Mouse (Mus musculus) liver, adult 2 months (tissue): ENCODE data around the gene Mrm3. TPM values are rescaled to one million over a fixed set of nuclear protein-coding genes. Genes with fewer than 3 reads are reported as not detected.
A peak's percentile ranks its signal among the peaks of the same experiment; 100 is the strongest.
"Not testable (repeated sequence)": the region's sequence is repeated elsewhere in the genome, so short reads cannot be mapped to it uniquely, and the experiment has no call there.

Experiments used
- DNase-seq: peaks from one replicate; pipeline ENCODE4 v3.0.0-alpha.2; 2011; ENCODE audit warnings: low read depth, low spot score; ENCODE audit errors: extremely low read depth
- H3K27ac ChIP-seq: fragments of 200-500 bp; replicated peaks from 2 replicates; pipeline ENCODE4 v1.5.1; 2012; ENCODE audit warnings: low read depth, mild to moderate bottlenecking, control low read depth, inconsistent platforms, low read length; ENCODE audit not compliant: insufficient read depth
- H3K27me3 ChIP-seq: fragments of 200-500 bp; 2 replicates; pipeline ENCODE4 v1.6.1; 2012; ENCODE audit warnings: mild to moderate bottlenecking, moderate library complexity, low read length, inconsistent platforms; ENCODE audit not compliant: control insufficient read depth, insufficient read depth
- H3K36me3 ChIP-seq: fragments of 200-500 bp; 2 replicates; pipeline ENCODE4 v1.6.1; 2012; ENCODE audit warnings: low read length, inconsistent platforms; ENCODE audit not compliant: control insufficient read depth, insufficient read depth
- H3K4me1 ChIP-seq: fragments of 200-500 bp; 2 replicates; pipeline ENCODE4 v1.6.1; 2011; ENCODE audit warnings: low read length; ENCODE audit not compliant: control insufficient read depth, insufficient read depth
- H3K4me3 ChIP-seq: fragments of 200-500 bp; 2 replicates; pipeline ENCODE4 v1.5.1; 2011; ENCODE audit warnings: low read depth, mild to moderate bottlenecking, control low read depth, low read length, moderate library complexity; ENCODE audit not compliant: insufficient read depth
- H3K79me2 ChIP-seq: fragments of 200-500 bp; 2 replicates; pipeline ENCODE4 v1.6.1; 2012; ENCODE audit warnings: inconsistent platforms, mild to moderate bottlenecking, low read length, moderate library complexity; ENCODE audit not compliant: control insufficient read depth, insufficient read depth
- H3K9ac ChIP-seq: fragments of 200-500 bp; 2 replicates; pipeline ENCODE4 v1.6.1; 2012; ENCODE audit warnings: low read depth, mild to moderate bottlenecking, control low read depth, inconsistent platforms, low read length
- CTCF ChIP-seq: fragments of 200-500 bp; IDR thresholded peaks from 2 replicates; pipeline ENCODE4 v1.5.1; 2011; ENCODE audit warnings: low read depth, low read length, control low read depth
- POLR2A ChIP-seq: fragments of 200-500 bp; IDR thresholded peaks from 2 replicates; pipeline ENCODE4 v1.6.1; 2011; ENCODE audit warnings: low read length, control low read depth; ENCODE audit not compliant: insufficient read depth; ENCODE audit errors: extremely low read depth
- WGBS: fragments of 180-500 bp; shearing (Covaris S2); methylation state at CpG from one replicate; pipeline ENCODE4 v1.1.7; 2018; 5-methylcytosine and 5-hydroxymethylcytosine counted together
- polyA plus RNA-seq: library from polyadenylated mRNA; depleted of rRNA; stranded (reverse); fragments of >200 nt; gene quantifications from 2 replicates; pipeline ENCODE4 v1.2.3, GENCODE M21; 2012
- total RNA-seq: library from RNA; depleted of rRNA; stranded (reverse); fragments of >200 nt; gene quantifications from 2 replicates; pipeline ENCODE4 v1.2.3, GENCODE M21; 2014

The Mrm3 gene
- total and polyA plus RNA-seq, 2 experiments, result 7.1 to 10.1 TPM

DNA sequence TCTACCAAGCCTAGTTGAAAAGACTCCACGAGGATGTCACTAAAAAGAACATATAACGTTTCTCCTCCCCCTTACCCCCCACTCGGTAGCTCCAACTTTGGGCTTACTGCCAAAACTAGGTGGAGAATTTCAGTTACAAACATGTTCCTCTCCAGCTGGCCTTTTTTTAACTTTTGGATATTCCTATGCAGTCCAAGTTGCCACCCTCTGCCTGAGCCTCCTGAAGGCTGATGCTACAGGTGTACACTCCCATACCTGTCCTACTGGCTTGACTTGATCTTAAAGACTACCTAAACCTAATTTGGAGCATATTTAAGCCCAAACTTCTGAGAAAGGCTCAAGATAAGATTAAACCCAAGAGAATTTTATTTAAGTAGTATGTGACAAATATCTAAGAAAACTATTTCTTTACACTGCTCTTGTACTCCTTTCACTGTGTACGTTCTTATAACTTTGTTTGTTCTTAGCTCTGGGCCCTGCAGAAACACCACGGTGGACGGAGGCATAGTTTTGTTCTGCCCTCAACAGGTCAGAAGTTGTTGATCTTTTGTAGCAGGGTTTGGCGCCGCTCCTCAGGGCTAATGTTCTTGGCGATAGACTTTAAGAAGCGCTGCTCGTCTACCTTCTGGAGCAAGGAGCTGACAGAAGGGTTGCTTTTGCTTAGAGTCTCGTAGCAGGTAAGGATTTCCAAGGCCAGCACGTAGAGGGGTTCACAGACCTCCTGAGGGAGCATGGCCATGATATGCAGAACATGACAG is 33.1 kb upstream of the Mrm3 start:
- Histone ChIP-seq H3K4me1 (no peaks in the 10 kb centered on the region), H3K27me3 (no peaks in the 10 kb centered on the region), H3K9ac (no peak overlapping the region), H3K4me3 (no peak overlapping the region), H3K79me2 (no peaks in the 10 kb centered on the region), H3K36me3 (no peaks in the 10 kb centered on the region), H3K27ac (no peak overlapping the region)
- TF ChIP-seq POLR2A (no peak), CTCF (no peak)
- 87% methylated on average over 13 of the region's 13 CpGs for WGBS
- DNase-seq, result no peak

DNA sequence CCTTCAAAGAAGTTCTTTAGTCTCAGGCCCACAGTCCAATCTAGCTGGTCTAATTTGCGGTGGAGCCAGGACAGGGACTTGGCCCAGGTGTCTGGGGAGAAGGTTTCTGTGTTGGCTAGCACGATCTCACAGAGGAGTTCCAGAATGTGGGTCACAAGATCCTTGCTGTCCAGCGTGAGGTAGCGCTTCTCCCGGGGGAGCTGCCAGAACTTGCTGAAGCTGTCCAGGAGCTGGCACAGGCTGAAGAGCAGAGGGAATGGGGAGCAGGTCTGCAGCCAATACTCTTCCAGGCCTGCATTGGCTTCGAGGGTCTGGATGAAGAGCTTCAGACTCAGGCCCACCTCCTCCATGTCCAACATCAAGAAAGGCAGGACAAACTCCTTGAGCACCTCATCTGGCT is 31.9 kb upstream of the Mrm3 start:
- not testable (repeated sequence) for H3K4me3 ChIP-seq, H3K4me1 ChIP-seq, H3K9ac ChIP-seq, DNase-seq, H3K27ac ChIP-seq, H3K27me3 ChIP-seq, H3K79me2 ChIP-seq, H3K36me3 ChIP-seq
- WGBS, result 86% methylated on average over 5 of the region's 6 CpGs

DNA sequence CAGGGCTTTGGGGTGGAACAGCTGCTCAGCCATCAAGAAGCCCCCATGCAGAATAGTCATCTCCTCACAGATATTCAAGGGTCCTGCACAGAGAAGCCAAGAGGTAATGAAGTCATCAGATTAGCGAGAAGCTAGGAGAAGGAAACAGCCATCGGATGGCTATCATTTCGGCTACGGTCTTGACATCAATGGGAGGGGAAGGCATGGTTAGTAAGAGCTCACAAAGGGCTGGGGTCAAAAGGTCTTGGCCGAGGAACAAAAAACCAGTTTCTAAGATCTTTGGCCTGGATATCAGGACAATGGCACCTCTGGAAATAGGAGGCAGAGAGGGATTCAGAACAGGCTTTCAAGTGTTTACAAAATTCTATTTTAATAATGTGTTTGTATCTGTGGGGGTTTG is 29.7 kb upstream of the Mrm3 start:
- H3K4me3 ChIP-seq, result no peak overlapping the region
- H3K36me3 ChIP-seq, result no peaks in the 10 kb centered on the region
- no peak overlapping the region for H3K27ac ChIP-seq
- H3K4me1 ChIP-seq, result 0 out of 2 replicates have a peak, but pooled peaks cover 4% of the 10 kb centered on the region
- H3K27me3 ChIP-seq, result no peaks in the 10 kb centered on the region
- TF ChIP-seq POLR2A (no peak), CTCF (no peak)
- no peak for DNase-seq
- 92% methylated on average over 5 of the region's 5 CpGs for WGBS
- H3K9ac ChIP-seq, result no peak overlapping the region
- no peaks in the 10 kb centered on the region for H3K79me2 ChIP-seq

DNA sequence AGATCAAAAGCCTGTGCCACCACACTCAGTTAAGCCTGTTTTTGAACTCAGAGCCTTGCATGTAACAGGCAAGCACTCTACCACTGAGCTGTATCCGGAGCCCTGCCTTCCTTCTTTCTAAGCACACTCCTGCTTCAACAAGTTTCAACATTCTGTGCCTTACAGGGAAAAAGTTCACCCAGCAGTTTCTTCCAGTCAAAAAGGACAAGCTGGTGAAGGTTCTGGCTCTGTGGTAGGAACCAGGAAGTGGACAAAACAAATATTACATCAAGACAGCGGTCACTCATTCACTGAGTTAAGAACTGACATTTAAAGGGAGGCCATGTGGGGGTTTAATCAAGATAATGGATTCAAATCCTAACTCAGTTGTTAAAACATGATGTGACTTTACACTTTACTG is 28.5 kb upstream of the Mrm3 start:
- Histone ChIP-seq H3K9ac (no peak overlapping the region), H3K79me2 (no peaks in the 10 kb centered on the region), H3K4me1 (0 out of 2 replicates have a peak, but pooled peaks cover 4% of the 10 kb centered on the region), H3K36me3 (no peaks in the 10 kb centered on the region), H3K27me3 (no peaks in the 10 kb centered on the region), H3K4me3 (no peak overlapping the region), H3K27ac (no peak overlapping the region)
- WGBS, result 64% methylated on average over 2 of the region's 2 CpGs
- DNase-seq, result no peak
- no peak for TF ChIP-seq POLR2A
- no peak for TF ChIP-seq CTCF

DNA sequence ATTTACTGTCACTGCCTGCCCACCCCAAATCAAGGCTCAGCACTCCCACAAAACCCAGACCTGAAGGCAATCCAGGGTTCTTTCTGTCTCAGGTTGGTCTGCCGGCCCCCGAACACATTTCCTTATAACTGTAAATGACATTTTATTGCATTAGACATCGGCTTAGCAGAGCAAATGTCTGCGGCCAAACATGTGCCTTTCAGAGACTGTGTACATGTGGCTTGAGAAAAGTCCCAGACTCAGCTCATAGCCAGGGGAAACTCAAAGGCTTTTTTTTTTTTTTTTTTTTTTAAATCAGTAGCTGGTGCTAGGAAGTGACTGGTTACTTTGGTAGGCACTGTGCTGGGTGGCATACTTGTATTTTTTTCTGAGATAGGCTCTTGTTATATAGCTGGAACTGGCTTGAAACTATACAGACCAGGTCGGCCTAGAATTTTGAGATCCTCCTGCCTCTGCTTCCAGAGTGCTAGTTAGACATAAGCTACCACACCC is 27.4 kb upstream of the Mrm3 start:
- Histone ChIP-seq H3K4me3 (no peak overlapping the region), H3K27ac (no peak overlapping the region), H3K4me1 (0 out of 2 replicates have a peak, but pooled peaks cover 4% of the 10 kb centered on the region), H3K27me3 (no peaks in the 10 kb centered on the region), H3K79me2 (no peaks in the 10 kb centered on the region), H3K9ac (no peak overlapping the region), H3K36me3 (peaks cover 3% of the 10 kb centered on the region)
- WGBS, result 97% methylated on average over 5 of the region's 5 CpGs
- no peak for TF ChIP-seq CTCF
- no peak for TF ChIP-seq POLR2A
- DNase-seq, result no peak

DNA sequence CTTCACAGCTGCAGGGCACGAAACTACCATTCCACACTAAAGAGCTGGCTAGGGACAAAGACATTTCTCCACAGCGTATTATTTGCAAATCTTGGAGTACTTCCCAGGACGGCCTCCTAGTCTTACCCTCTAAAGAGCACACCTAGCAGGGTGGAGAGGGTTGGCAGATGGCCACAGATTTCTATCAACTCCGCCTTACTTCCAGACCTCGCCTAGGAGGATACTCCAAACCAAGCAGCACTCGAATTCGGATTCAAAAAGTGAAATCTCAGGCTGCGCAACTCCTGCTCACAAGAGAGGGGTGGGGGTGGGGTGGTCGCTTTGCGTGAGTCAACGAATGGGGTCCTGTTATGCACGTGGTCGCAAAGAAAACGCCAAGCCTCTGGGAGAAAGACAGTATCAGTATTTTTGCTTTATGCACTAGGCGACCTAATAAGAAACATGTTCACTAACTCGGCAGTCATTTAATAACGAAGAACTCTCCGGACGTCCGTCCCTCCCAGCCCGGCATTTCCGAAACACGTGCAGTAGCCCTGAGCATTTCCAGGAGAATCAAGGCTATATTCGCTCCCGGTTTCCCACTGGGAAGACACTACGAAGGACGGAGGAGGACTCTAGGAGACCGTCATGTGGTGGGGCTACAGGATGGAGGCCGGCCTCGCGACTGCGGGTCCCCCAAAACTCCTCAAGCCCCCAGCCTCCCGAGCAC is 26.7 kb upstream of the Mrm3 start:
- peak overlapping the region; percentile 78 for H3K4me3 ChIP-seq
- peaks cover 7% of the 10 kb centered on the region for H3K36me3 ChIP-seq
- H3K27ac ChIP-seq, result peak overlapping the region; percentile 64
- peak; percentile 68 for DNase-seq
- no peaks in the 10 kb centered on the region for H3K27me3 ChIP-seq
- H3K4me1 ChIP-seq, result 0 out of 2 replicates have a peak, but pooled peaks cover 4% of the 10 kb centered on the region
- peak overlapping the region; percentile 82 for H3K9ac ChIP-seq
- no peaks in the 10 kb centered on the region for H3K79me2 ChIP-seq
- TF ChIP-seq CTCF, result no peak
- TF ChIP-seq POLR2A, result no peak
- 1% methylated on average over 33 of the region's 33 CpGs for WGBS
